Mouse (Mus musculus) urinary bladder, postnatal 10 days (tissue): ENCODE results near the gene Podxl.

Source experiments
- DNase-seq: peaks from one replicate; pipeline ENCODE4 v3.0.0; 2022; ENCODE audit warnings: low spot score

Gene Podxl

DNA sequence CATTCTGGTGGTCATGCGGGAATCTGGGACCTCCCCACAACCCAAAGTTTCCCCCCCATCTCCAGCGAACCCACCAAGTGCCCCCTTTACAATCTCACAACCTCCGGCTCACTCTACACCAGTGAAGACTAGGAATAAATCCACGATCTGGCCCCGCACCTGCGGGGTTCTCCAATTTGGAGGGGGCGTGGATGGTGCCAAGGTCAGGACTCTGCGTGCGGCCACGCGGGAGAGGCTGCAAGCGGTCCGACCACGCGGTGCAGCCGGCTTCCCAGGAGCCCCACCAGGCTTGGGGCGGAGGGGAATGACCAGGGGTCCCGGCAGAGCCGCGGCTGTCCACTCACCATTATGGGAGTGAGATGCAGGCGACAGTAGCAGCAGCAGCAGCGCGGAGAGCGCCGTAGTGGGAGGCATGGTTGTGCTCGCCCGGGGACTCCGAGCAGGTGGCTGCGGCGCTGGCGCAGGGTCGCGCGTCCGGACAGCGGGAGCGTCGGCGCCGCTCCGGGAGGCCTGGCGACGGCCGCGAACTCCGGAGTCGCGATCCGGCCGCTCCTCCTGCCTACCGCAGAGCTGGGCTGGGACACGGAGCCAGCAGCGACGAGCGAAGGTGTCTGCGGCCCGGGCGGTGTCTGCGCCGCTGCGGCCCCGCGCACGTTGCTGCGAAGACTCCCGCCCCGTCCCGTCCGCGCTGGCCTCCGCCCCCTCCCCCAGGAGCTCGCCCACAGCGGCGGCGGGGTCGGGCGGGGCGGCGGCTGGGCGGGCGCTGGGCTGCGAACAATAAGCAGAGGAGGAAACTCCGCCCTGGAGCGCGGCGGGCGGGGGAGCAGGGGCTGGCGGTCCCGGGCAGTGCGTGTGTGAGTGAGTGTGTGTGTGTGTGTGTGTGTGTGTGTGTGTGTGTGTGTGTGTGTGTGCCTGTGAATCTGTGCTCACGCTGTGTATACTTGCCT lies at the start of gene Podxl:
Podxl (minus strand) TSS at position 747 of the 947 bp plus-strand sequence.
- peak; percentile 22 for DNase-seq

GRCm38 (mm10) chr6:31612560-31613270 lies 48.9 kb upstream of the Podxl start:
- DNase-seq: no peak

GRCm38 (mm10) chr6:31606429-31606828 lies 42.6 kb upstream of the Podxl start:
- DNase-seq: no peak

GRCm38 (mm10) chr6:31604629-31605265 lies 41.0 kb upstream of the Podxl start:
- no peak for DNase-seq

DNA sequence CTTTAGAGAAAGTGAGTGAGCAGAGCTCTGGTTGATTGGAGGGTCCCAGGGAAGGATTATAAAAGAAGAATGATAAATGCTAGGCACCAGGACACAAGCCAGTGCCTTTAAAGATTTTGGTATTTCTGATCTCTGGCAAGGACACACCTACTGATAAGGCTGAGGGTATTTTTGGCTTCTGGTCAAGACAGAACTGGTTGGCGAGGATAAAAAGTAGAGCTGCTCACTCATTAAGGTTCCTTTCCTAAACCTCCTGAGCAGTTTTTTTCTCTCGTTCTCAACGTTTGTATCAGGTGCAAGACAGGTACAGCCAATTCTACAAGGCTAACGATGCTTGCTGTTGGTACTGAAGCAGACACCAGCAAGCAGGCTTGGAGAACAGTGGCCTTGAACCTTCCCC lies 38.7 kb upstream of the Podxl start:
- DNase-seq: no peak

GRCm38 (mm10) chr6:31601131-31601530 lies 37.4 kb upstream of the Podxl start:
- DNase-seq: no peak

GRCm38 (mm10) chr6:31599863-31600262 lies 36.1 kb upstream of the Podxl start:
- no peak for DNase-seq

DNA sequence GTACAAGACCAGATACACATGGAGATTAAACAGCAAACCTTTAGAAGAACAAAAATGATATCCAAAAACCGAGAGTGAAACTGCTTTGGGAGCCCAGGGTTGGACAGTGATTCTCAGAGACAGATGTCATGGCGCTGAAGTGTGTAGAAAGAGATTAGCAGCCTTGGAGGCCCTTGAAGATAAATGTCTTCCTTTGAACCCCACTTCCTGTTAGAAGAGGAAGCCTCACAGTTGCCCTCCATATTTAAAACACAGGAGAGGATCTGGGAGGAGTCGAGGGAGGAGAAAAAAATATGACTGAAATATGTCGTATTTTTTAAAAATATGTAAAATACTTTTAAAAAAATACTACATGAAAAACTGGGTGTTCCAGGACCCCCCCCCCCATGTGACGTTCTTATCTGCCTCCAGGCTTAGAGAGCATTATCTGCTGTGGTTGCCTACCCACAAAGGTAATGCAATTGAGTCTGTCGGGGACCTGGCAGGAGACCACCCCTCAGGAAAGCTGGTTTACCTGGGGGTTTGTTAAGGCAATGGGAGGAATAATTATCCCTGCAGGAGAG lies 34.6 kb upstream of the Podxl start:
- DNase-seq: no peak

- no peak for DNase-seq
Measured at GRCm38 (mm10) chr6:31597136-31597460, 33.3 kb upstream of the Podxl start.

GRCm38 (mm10) chr6:31596346-31597135 lies 32.8 kb upstream of the Podxl start:
- no peak for DNase-seq

GRCm38 (mm10) chr6:31592579-31593238 lies 28.9 kb upstream of the Podxl start:
- no peak for DNase-seq

- DNase-seq: no peak
Measured at GRCm38 (mm10) chr6:31592128-31592527, 28.3 kb upstream of the Podxl start.

- DNase-seq: no peak
Measured at GRCm38 (mm10) chr6:31591676-31592075, 27.9 kb upstream of the Podxl start.

- DNase-seq: no peak
Measured at GRCm38 (mm10) chr6:31590754-31591153, 27.0 kb upstream of the Podxl start.

- no peak for DNase-seq
Measured at GRCm38 (mm10) chr6:31589268-31589667, 25.5 kb upstream of the Podxl start.

GRCm38 (mm10) chr6:31587655-31588054 lies 23.9 kb upstream of the Podxl start:
- no peak for DNase-seq

- DNase-seq: no peak
Measured at GRCm38 (mm10) chr6:31586127-31586526, 22.3 kb upstream of the Podxl start.

DNA sequence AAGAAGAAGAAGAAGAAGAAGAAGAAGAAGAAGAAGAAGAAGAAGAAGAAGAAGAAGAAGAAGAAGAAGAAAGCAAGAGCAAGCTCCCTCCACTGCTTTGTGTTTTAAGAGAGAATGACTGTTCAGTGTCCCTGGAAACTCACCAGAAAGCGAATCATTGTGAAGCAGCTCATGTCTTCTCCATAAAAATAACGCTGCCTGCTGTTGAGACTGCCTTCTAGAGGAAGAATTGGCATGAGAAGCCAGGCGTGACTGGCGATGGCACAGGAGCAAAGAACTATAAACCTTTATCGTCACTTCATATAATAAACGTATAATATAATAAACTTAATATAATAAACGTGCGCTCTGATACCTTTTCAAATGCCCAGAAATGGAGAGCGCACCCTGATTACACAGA lies 12.4 kb upstream of the Podxl start:
- no peak for DNase-seq

GRCm38 (mm10) chr6:31575063-31575462 lies 11.3 kb upstream of the Podxl start:
- no peak for DNase-seq

DNA sequence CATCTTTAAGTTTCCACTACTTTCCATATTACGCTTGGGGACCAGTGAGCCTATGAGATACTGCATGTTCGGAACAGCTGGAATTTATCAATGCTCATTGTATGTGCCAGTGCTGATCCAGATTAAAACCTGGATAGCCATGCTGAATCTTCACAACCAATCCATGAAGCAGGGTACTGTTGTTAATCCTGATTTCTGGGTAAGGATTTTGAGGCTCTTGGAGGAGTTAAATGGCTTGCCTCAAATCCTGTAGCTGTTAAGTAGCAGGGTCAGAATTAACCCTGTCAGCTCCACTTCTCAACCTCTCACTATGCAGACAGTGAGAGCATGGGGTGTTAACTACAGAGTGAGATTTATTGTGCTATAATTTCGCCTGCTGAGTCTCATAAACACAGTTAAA lies 7.7 kb upstream of the Podxl start:
- no peak for DNase-seq

DNA sequence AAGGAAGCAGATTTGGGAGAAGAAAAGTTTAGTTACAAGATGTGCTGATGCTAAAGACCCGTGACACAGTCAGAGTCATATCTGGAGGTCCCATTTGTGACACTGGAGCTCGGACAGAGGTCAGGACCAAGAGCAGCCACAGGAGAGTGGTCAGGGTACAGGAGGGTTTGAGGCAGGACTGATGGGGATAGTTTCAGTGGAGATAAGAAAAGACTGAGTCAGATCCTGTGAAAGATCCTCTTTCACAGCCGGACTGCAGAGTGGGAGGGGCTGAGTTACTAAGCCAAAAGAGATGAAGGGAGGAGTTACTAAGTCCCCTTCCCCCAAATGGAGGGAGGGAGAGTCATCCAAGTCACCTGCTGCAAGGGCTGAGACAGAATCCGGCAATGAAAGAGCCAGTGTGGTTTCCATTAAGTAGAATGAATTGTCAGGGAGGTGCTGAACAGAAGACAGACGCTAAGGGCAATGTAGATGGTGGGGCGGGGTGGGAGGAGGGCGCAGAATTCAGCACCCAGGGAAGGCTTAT lies 4.4 kb upstream of the Podxl start:
- DNase-seq: no peak
